Mouse (Mus musculus): ENCODE measurements around the gene Mrps5. TPM values are rescaled to one million over a fixed set of nuclear protein-coding genes. Genes with fewer than 3 reads are reported as not detected.

Mrps5 gene
- polyA plus RNA-seq, 1 experiment from 2014 or later, result 81.5 TPM

- no peaks in the 10 kb centered on the region for H3K4me1 ChIP-seq (ENCODE audit: insufficient read depth)
- no peaks in the 10 kb centered on the region for H3K9me3 ChIP-seq (ENCODE audit: low read length)
- 0 out of 2 replicates have a peak, but pooled peaks cover 4% of the 10 kb centered on the region for H3K27me3 ChIP-seq (ENCODE audit: insufficient read depth, low read length)
- H3K27ac ChIP-seq (ENCODE audit: low read depth), result no peak overlapping the region
- H3K9ac ChIP-seq (replicated peaks), result no peak overlapping the region
- no peaks in the 10 kb centered on the region for H3K36me3 ChIP-seq (replicated peaks; ENCODE audit: insufficient read depth, low read length)
- TF ChIP-seq EP300 (IDR thresholded peaks at IDR 0.05; ENCODE audit: low read depth) (no peak), CTCF (IDR thresholded peaks at IDR 0.05; ENCODE audit: low read depth) (no peak)
- ATAC-seq (no peak), DNase-seq (no peak)
- H3K4me3 ChIP-seq (ENCODE audit: low read depth, low read length), result no peak overlapping the region
- H3K4me2 ChIP-seq (ENCODE audit: low read depth, low read length), result no peak overlapping the region
Observed at GRCm38 (mm10) chr2:127549711-127550110, 37.3 kb upstream of the Mrps5 start.

- ATAC-seq, result no peak
- H3K4me2 ChIP-seq (ENCODE audit: low read depth, low read length), result no peak overlapping the region
- H3K27me3 ChIP-seq (ENCODE audit: insufficient read depth, low read length), result 0 out of 2 replicates have a peak, but pooled peaks cover 4% of the 10 kb centered on the region
- no peaks in the 10 kb centered on the region for H3K36me3 ChIP-seq (replicated peaks; ENCODE audit: insufficient read depth, low read length)
- 60% methylated on average over 1 of the region's 1 CpGs for WGBS (ENCODE audit: insufficient replicate concordance)
- H3K4me1 ChIP-seq (ENCODE audit: insufficient read depth), result no peaks in the 10 kb centered on the region
- no peak overlapping the region for H3K9ac ChIP-seq (replicated peaks)
- no peak overlapping the region for H3K4me3 ChIP-seq (ENCODE audit: low read depth, low read length)
- H3K9me3 ChIP-seq (ENCODE audit: low read length), result no peaks in the 10 kb centered on the region
- H3K27ac ChIP-seq (ENCODE audit: low read depth), result no peak overlapping the region
- TF ChIP-seq EP300 (IDR thresholded peaks at IDR 0.05; ENCODE audit: low read depth), result no peak
- no peak for DNase-seq
Observed at GRCm38 (mm10) chr2:127550446-127550845, 36.6 kb upstream of the Mrps5 start.

GRCm38 (mm10) chr2:127551078-127551477, 35.9 kb upstream of the Mrps5 start:
- H3K9me3 ChIP-seq (ENCODE audit: low read length), result no peaks in the 10 kb centered on the region
- 51% methylated on average over 5 of the region's 5 CpGs for WGBS (ENCODE audit: insufficient replicate concordance)
- no peaks in the 10 kb centered on the region for H3K36me3 ChIP-seq (replicated peaks; ENCODE audit: insufficient read depth, low read length)
- H3K4me1 ChIP-seq (ENCODE audit: insufficient read depth), result no peaks in the 10 kb centered on the region
- TF ChIP-seq CTCF (IDR thresholded peaks at IDR 0.05; ENCODE audit: low read depth) (peak; percentile 52), EP300 (IDR thresholded peaks at IDR 0.05; ENCODE audit: low read depth) (no peak)
- H3K9ac ChIP-seq (replicated peaks), result no peak overlapping the region
- DNase-seq (no peak), ATAC-seq (no peak)
- H3K4me2 ChIP-seq (ENCODE audit: low read depth, low read length), result no peak overlapping the region
- no peak overlapping the region for H3K27ac ChIP-seq (ENCODE audit: low read depth)
- no peak overlapping the region for H3K4me3 ChIP-seq (ENCODE audit: low read depth, low read length)
- H3K27me3 ChIP-seq (ENCODE audit: insufficient read depth, low read length), result 0 out of 2 replicates have a peak, but pooled peaks cover 4% of the 10 kb centered on the region

GRCm38 (mm10) chr2:127559070-127559966, 27.7 kb upstream of the Mrps5 start:
- H3K27ac ChIP-seq (ENCODE audit: low read depth), result no peak overlapping the region
- no peaks in the 10 kb centered on the region for H3K9me3 ChIP-seq (ENCODE audit: low read length)
- H3K4me2 ChIP-seq (ENCODE audit: low read depth, low read length), result no peak overlapping the region
- H3K9ac ChIP-seq (replicated peaks), result no peak overlapping the region
- peak; percentile 79 for DNase-seq
- no peaks in the 10 kb centered on the region for H3K4me1 ChIP-seq (ENCODE audit: insufficient read depth)
- 13% methylated on average over 18 of the region's 18 CpGs for WGBS (ENCODE audit: insufficient replicate concordance)
- peak; percentile 75 for ATAC-seq
- no peak overlapping the region for H3K4me3 ChIP-seq (ENCODE audit: low read depth, low read length)
- TF ChIP-seq EP300 (IDR thresholded peaks at IDR 0.05; ENCODE audit: low read depth) (no peak), CTCF (IDR thresholded peaks at IDR 0.05; ENCODE audit: low read depth) (peak; percentile 82)
- H3K36me3 ChIP-seq (replicated peaks; ENCODE audit: insufficient read depth, low read length), result no peaks in the 10 kb centered on the region
- no peaks in the 10 kb centered on the region for H3K27me3 ChIP-seq (ENCODE audit: insufficient read depth, low read length)

- Histone ChIP-seq H3K9ac (replicated peaks) (no peak overlapping the region), H3K4me1 (ENCODE audit: insufficient read depth) (no peaks in the 10 kb centered on the region), H3K27ac (ENCODE audit: low read depth) (no peak overlapping the region), H3K9me3 (ENCODE audit: low read length) (peaks cover 3% of the 10 kb centered on the region; the same call in 1 of the 2 replicates), H3K27me3 (ENCODE audit: insufficient read depth, low read length) (no peaks in the 10 kb centered on the region), H3K4me2 (ENCODE audit: low read depth, low read length) (no peak overlapping the region), H3K4me3 (ENCODE audit: low read depth, low read length) (no peak overlapping the region), H3K36me3 (replicated peaks; ENCODE audit: insufficient read depth, low read length) (peaks cover 4% of the 10 kb centered on the region; the same call in 1 of the 2 replicates)
- TF ChIP-seq EP300 (IDR thresholded peaks at IDR 0.05; ENCODE audit: low read depth), result no peak
- no peak for TF ChIP-seq CTCF (IDR thresholded peaks at IDR 0.05; ENCODE audit: low read depth)
- no peak for DNase-seq
- ATAC-seq, result no peak
- 64% methylated on average over 1 of the region's 1 CpGs for WGBS (ENCODE audit: insufficient replicate concordance)
Observed at GRCm38 (mm10) chr2:127573322-127573721, 13.7 kb upstream of the Mrps5 start.

GRCm38 (mm10) chr2:127584436-127584858, 2.6 kb upstream of the Mrps5 start:
- H3K4me2 ChIP-seq (ENCODE audit: low read depth, low read length), result peak overlapping the region; percentile 96
- peaks cover 32% of the 10 kb centered on the region for H3K4me1 ChIP-seq (ENCODE audit: insufficient read depth)
- H3K36me3 ChIP-seq (replicated peaks; ENCODE audit: insufficient read depth, low read length), result no peaks in the 10 kb centered on the region
- WGBS (ENCODE audit: insufficient replicate concordance), result under 1% methylated on average over 24 of the region's 24 CpGs
- peak; percentile 93 for DNase-seq
- no peaks in the 10 kb centered on the region for H3K9me3 ChIP-seq (ENCODE audit: low read length)
- no peak for TF ChIP-seq CTCF (IDR thresholded peaks at IDR 0.05; ENCODE audit: low read depth)
- TF ChIP-seq EP300 (IDR thresholded peaks at IDR 0.05; ENCODE audit: low read depth), result no peak
- peak overlapping the region; percentile 46; the same call in 1 of the 2 replicates for H3K27ac ChIP-seq (ENCODE audit: low read depth)
- H3K27me3 ChIP-seq (ENCODE audit: insufficient read depth, low read length), result no peaks in the 10 kb centered on the region
- peak overlapping the region; percentile 61 for H3K4me3 ChIP-seq (ENCODE audit: low read depth, low read length)
- ATAC-seq, result peak; percentile 87
- peak overlapping the region; percentile 71 for H3K9ac ChIP-seq (replicated peaks)

Measured in liver, postnatal 0 days (tissue).